Mouse (Mus musculus) midbrain, embryonic 10.5 days (tissue): Measurements from ENCODE around the gene 5830411N06Rik. TPM values are rescaled to one million over a fixed set of nuclear protein-coding genes. Genes with fewer than 3 reads are reported as not detected.

Experiments
- DNase-seq: peaks from one replicate; pipeline ENCODE4 v3.0.0-alpha.2; 2017; ENCODE audit warnings: low spot score
- H3K27ac ChIP-seq: fragments of 300-500 bp; sonication (generic); replicated peaks from 2 replicates; pipeline ENCODE4 v1.5.1; 2016; ENCODE audit warnings: mild to moderate bottlenecking
- H3K27me3 ChIP-seq: fragments of 300-500 bp; sonication (generic); 2 replicates; pipeline ENCODE4 v1.6.1; 2016; ENCODE audit warnings: low read depth, mild to moderate bottlenecking; ENCODE audit not compliant: poor library complexity, severe bottlenecking
- H3K36me3 ChIP-seq: fragments of 300-500 bp; sonication (generic); 2 replicates; pipeline ENCODE4 v1.6.1; 2016; ENCODE audit warnings: mild to moderate bottlenecking, moderate library complexity
- H3K4me1 ChIP-seq: fragments of 300-500 bp; sonication (generic); 2 replicates; pipeline ENCODE4 v1.6.1; 2016
- H3K4me3 ChIP-seq: fragments of 300-500 bp; sonication (generic); 2 replicates; pipeline ENCODE4 v1.5.1; 2016; ENCODE audit warnings: mild to moderate bottlenecking, moderate library complexity
- H3K9me3 ChIP-seq: fragments of 300-500 bp; sonication (generic); replicated peaks from 2 replicates; pipeline ENCODE4 v1.6.1; 2016; ENCODE audit warnings: mild to moderate bottlenecking
- WGBS: fragments of 180-500 bp; shearing (Covaris S2); methylation state at CpG from one replicate; pipeline ENCODE4 v1.1.7; 2016; 5-methylcytosine and 5-hydroxymethylcytosine counted together
- polyA plus RNA-seq: library from polyadenylated mRNA; unstranded; fragments of >200 nt; fragmentation: Nextera tagmentation; extraction: Ambion mirVana; gene quantifications from 2 replicates; pipeline ENCODE4 v1.2.1, GENCODE M21; 2016

The 5830411N06Rik gene
- polyA plus RNA-seq, 1 experiment from 2014 or later, result not detected

DNA sequence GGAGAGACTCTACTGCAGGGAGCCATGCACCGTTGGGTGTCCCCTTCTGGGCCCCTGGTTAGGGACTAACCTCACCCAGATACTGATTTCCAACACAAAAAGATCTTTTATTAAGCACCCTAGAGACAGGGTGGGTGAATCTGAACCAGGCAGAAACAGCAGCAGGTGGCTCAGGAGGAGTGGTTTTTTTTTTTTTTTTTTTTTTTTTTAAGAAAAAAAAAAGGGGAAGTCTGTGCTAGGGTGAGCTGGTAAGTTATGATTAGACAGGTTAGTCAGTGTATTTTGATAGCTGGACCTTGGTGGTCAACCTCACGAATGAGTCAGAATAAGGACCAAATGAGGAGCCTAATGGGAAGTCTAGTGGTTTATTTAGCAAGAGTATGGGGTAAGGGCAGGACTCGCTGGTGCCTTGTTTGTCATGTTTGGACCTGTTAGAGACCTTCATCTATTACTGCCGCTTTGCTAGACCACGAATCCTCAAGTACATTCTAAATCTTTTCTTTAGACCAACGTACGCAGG, 6.8 kb downstream of the 5830411N06Rik start:
- H3K27ac ChIP-seq, result no peak overlapping the region
- H3K27me3 ChIP-seq, result no peaks in the 10 kb centered on the region
- DNase-seq, result no peak
- no peaks in the 10 kb centered on the region for H3K9me3 ChIP-seq
- WGBS, result 85% methylated on average over 7 of the region's 7 CpGs
- no peaks in the 10 kb centered on the region for H3K36me3 ChIP-seq
- no peak overlapping the region for H3K4me3 ChIP-seq
- no peaks in the 10 kb centered on the region for H3K4me1 ChIP-seq

DNA sequence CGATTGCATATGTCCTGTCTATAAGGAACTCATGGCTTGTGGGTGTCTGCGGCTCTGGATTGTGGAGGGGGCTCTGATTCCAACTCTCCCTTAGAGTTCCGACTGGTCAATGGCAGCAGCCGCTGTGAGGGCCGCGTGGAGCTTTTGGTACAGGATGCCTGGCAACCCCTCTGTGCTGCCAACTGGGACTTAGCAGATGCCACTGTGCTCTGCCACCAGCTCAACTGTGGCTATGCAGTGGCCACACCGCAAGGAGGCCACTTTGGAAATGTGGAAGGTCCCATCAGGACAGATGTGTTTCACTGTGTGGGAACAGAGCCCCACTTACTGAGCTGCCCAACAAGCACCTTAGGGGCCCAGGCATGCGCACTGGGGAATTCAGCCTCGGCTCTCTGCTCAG, 48.7 kb downstream of the 5830411N06Rik start:
- 91% methylated on average over 9 of the region's 9 CpGs for WGBS
- no peak overlapping the region for H3K4me3 ChIP-seq
- no peak for DNase-seq

DNA sequence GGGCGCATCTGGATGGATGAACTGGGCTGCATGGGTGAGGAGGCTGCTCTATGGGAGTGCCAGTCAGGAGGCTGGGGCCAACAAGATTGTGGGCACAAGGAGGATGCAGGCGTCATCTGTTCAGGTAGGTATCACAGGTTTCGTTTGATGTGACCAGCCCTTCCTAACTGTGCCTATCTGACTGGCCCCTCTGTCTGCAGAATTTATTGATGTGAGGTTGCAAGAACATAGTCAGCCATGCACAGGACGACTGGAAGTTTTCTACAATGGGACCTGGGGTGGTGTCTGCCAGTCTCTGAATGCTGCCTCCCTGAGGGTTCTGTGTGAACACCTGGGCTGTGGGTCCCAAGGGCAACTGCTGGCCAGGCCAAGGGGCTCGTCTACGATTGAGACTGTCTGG, 49.8 kb downstream of the 5830411N06Rik start:
- Histone ChIP-seq H3K4me1 (no peaks in the 10 kb centered on the region), H3K27ac (no peak overlapping the region), H3K9me3 (no peaks in the 10 kb centered on the region), H3K27me3 (no peaks in the 10 kb centered on the region), H3K36me3 (no peaks in the 10 kb centered on the region), H3K4me3 (no peak overlapping the region)
- WGBS, result 86% methylated on average over 6 of the region's 6 CpGs
- DNase-seq, result no peak

More for the DNA sequence above, 48.7 kb downstream of the 5830411N06Rik start:
- Histone ChIP-seq H3K27me3 (no peaks in the 10 kb centered on the region), H3K27ac (no peak overlapping the region), H3K4me1 (no peaks in the 10 kb centered on the region), H3K36me3 (no peaks in the 10 kb centered on the region), H3K9me3 (no peaks in the 10 kb centered on the region)

DNA sequence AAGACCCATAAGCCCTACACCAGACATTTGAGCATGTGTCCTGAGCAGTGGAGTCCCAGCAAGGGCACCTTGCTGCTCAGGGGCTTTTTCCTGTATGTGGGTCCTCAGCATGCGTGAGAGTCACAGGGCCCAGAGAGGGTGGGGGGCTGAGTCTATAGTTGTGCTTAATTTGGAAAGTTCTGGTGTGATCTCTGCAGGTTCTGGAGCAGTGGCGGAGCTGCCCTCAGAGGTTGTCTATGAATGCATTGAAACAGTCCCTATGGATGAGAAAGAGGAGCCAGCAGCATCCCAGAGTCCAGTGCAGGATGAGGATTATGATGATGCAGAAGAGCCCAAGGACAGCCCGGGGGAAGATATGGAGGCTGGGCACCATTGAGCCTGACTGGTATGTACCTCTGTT, 52.3 kb downstream of the 5830411N06Rik start:
- H3K9me3 ChIP-seq, result no peaks in the 10 kb centered on the region
- H3K27ac ChIP-seq, result no peak overlapping the region
- no peak overlapping the region for H3K4me3 ChIP-seq
- 87% methylated on average over 3 of the region's 3 CpGs for WGBS
- no peaks in the 10 kb centered on the region for H3K27me3 ChIP-seq
- H3K36me3 ChIP-seq, result no peaks in the 10 kb centered on the region
- no peak for DNase-seq
- no peaks in the 10 kb centered on the region for H3K4me1 ChIP-seq

DNA sequence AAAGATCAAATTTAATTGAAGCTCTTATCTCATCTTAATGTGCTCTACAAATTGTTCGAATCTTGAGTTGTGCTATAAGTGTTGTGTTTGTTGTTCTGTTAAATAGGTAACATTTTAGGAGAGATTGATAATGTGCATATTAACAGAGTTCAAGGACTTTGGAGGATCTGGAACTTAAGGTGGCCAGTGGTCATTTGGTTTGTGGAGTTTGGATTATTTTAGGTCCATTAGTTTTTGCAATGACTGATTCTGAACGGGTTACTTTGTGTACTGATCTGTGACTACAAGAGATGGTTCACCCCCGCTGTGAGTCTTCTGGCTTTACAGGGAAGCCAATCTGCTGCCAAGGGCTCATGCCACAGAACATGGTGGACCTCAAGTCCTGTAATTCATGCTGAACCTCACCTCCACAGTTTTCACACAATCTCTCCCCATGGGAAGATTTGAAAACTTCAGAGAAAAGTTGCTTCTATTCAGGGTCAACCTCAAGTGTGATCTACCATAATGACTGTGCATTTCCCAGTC, 72.8 kb downstream of the 5830411N06Rik start:
- WGBS, result 81% methylated on average over 3 of the region's 3 CpGs
- Histone ChIP-seq H3K4me1 (no peaks in the 10 kb centered on the region), H3K36me3 (no peaks in the 10 kb centered on the region), H3K27me3 (no peaks in the 10 kb centered on the region), H3K4me3 (no peak overlapping the region), H3K9me3 (no peaks in the 10 kb centered on the region), H3K27ac (no peak overlapping the region)
- DNase-seq, result no peak

DNA sequence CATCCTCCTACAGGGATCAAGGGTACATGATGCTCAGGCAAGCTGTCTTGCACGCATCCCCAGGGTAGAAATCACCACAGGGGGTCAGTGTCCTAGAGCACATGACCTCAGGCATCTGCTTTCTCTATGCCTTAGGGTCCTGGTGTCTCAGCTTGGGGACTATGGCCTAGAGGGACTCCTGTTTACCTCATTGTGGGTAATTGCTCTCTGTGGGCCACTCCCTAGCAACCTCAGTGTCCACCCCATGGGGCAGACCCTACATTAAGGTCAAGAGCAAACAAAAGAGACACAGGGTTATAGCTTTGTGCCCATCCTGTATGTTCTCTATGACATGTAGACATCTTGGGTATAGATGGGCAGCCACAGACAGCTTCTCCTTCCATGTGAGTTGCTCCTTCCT, 73.5 kb downstream of the 5830411N06Rik start, which contains the start of gene Olfr525:
TSS of gene Olfr525 (plus strand) at position 301 of the 400 bp plus-strand sequence.
- no peak within 1 kb of the TSS for H3K4me3 ChIP-seq
- no peaks in the 10 kb centered on the region for H3K9me3 ChIP-seq
- H3K36me3 ChIP-seq, result no peaks in the 10 kb centered on the region
- no peak for DNase-seq
- H3K4me1 ChIP-seq, result no peaks in the 10 kb centered on the region
- H3K27ac ChIP-seq, result no peak within 1 kb of the TSS
- WGBS, result 62% methylated on average over 1 of the region's 1 CpGs
- H3K27me3 ChIP-seq, result no peaks in the 10 kb centered on the region

DNA sequence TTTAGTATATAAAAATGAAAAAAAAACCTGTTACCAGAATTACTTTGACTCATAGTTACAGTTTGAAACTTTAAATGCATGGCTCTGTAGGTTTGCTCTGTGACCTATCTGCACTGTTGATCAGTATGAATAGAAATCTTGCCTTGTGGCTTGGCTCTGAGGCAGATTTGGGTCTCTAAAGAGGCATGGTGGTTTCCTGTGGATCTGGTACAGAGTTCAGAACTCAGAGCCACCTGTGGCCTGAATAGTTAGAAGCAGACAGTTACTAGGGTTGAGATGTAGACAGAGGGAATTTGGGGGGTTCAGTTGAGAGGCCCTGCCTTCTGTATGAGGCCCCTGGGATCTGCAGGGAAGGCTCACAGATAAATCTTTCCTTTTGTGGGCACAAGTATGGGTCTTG, 74.1 kb downstream of the 5830411N06Rik start:
- Histone ChIP-seq H3K9me3 (no peaks in the 10 kb centered on the region), H3K4me1 (no peaks in the 10 kb centered on the region), H3K27ac (no peak overlapping the region), H3K4me3 (no peak overlapping the region), H3K27me3 (no peaks in the 10 kb centered on the region), H3K36me3 (no peaks in the 10 kb centered on the region)
- DNase-seq, result no peak

DNA sequence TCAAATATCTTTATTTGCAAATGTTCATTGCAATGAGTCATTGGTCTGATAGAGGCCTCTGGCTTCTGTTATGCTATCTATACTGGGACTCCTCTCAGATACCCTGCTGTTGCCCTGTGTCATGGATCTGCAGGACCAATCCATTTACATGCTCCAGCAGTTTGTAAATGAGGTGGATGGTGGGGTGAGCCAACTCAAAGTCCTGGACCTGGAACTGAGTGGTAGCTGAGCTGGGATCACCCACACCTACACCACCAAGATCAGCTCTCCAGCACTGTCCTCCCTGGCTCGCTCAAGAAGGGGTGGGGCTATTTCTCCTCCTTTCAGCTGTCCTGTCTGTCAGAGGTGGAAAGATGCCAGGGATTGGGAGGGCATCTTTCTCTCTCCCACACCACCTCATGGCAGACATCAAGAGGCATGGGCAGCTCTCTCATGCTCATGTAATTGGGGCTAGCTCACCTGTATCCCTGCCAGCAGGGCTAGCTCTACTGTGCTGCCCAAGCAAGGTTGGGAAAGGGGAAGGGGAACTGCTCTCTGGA, 82.8 kb downstream of the 5830411N06Rik start:
- Histone ChIP-seq H3K4me3 (no peak overlapping the region), H3K27me3 (no peaks in the 10 kb centered on the region), H3K27ac (no peak overlapping the region), H3K36me3 (no peaks in the 10 kb centered on the region), H3K4me1 (no peaks in the 10 kb centered on the region), H3K9me3 (no peaks in the 10 kb centered on the region)
- WGBS, result 53% methylated on average over 1 of the region's 1 CpGs
- DNase-seq, result no peak

DNA sequence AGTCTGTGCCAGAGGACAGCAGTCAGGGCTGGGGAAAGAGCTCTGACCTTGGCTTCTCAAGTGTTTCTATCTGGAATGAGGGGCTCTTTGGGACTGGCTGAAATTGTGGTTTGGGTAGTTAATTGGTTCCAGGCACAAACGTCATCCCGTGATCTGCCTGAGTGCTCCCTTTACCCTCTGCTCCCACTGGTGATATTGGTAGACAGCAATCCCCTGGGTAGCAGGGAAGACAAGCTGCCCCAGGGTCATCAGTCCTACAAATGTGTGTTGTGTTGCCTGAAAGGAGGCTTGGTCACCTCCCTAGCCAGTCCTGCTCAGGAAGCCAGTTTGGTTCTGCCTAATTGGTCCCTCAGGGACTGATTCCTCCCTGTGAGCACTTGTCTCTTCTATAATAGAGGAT, 86.6 kb downstream of the 5830411N06Rik start, which contains the start of gene Olfr527:
TSS of gene Olfr527 (plus strand) at position 301 of the 400 bp plus-strand sequence.
- Histone ChIP-seq H3K27me3 (no peaks in the 10 kb centered on the region), H3K4me3 (no peak within 1 kb of the TSS), H3K36me3 (no peaks in the 10 kb centered on the region), H3K27ac (no peak within 1 kb of the TSS), H3K4me1 (no peaks in the 10 kb centered on the region), H3K9me3 (no peaks in the 10 kb centered on the region)
- DNase-seq, result no peak
- WGBS, result 77% methylated on average over 2 of the region's 2 CpGs

Other genes starting within 250 kb of the 5830411N06Rik start
- 42.6 and 43.8 TPM in 2 replicates for gene Zfp511, start 210.9 kb upstream of the 5830411N06Rik start, polyA plus RNA-seq
- 74.0 and 80.0 TPM in 2 replicates for gene Tubgcp2, start 210.6 kb upstream of the 5830411N06Rik start, polyA plus RNA-seq
- gene Msx3, start 198.2 kb upstream of the 5830411N06Rik start, polyA plus RNA-seq, result 5.1 and 16.6 TPM in 2 replicates
- gene Caly, start 164.7 kb upstream of the 5830411N06Rik start, polyA plus RNA-seq, result 2.0 and 4.7 TPM in 2 replicates
- gene Prap1, start 153.9 kb upstream of the 5830411N06Rik start, polyA plus RNA-seq, result not detected in 2 replicates
- gene Fuom, start 144.8 kb upstream of the 5830411N06Rik start, polyA plus RNA-seq, result 10.9 and 12.8 TPM in 2 replicates
- 15.8 and 18.5 TPM in 2 replicates for gene Paox, start 131.5 kb upstream of the 5830411N06Rik start, polyA plus RNA-seq
- gene Echs1, start 130.8 kb upstream of the 5830411N06Rik start, polyA plus RNA-seq, result 157 and 161 TPM in 2 replicates
- gene Mtg1, start 109.7 kb upstream of the 5830411N06Rik start, polyA plus RNA-seq, result 32.6 TPM in 2 replicates
- gene Sprn, start 92.4 kb upstream of the 5830411N06Rik start, polyA plus RNA-seq, result 0.49 and 0.79 TPM in 2 replicates
- not detected in 2 replicates for gene Olfr522, start 82.5 kb upstream of the 5830411N06Rik start, polyA plus RNA-seq
- not detected in 2 replicates for gene Olfr523, start 74.1 kb upstream of the 5830411N06Rik start, polyA plus RNA-seq
- gene Olfr524, start 41.3 kb upstream of the 5830411N06Rik start, polyA plus RNA-seq, result not detected in 2 replicates
- not detected in 2 replicates for gene Cd163l1, start 29.0 kb upstream of the 5830411N06Rik start, polyA plus RNA-seq
- not detected in 2 replicates for gene Olfr525, start 73.6 kb downstream of the 5830411N06Rik start, polyA plus RNA-seq
- gene Olfr527, start 86.7 kb downstream of the 5830411N06Rik start, polyA plus RNA-seq, result not detected in 2 replicates
- gene Olfr60, start 114.4 kb downstream of the 5830411N06Rik start, polyA plus RNA-seq, result not detected in 2 replicates
- not detected in 2 replicates for gene Olfr530, start 129.0 kb downstream of the 5830411N06Rik start, polyA plus RNA-seq
- gene Olfr531, start 155.6 kb downstream of the 5830411N06Rik start, polyA plus RNA-seq, result not detected in 2 replicates
- not detected in 2 replicates for gene Olfr532, start 174.4 kb downstream of the 5830411N06Rik start, polyA plus RNA-seq
- gene Olfr533, start 216.1 kb downstream of the 5830411N06Rik start, polyA plus RNA-seq, result not detected in 2 replicates
- not detected in 2 replicates for gene Olfr535, start 236.9 kb downstream of the 5830411N06Rik start, polyA plus RNA-seq